Mouse (Mus musculus) cerebellum, adult 2 months (tissue): ENCODE data around the gene Olfr1102.

ENCODE experiments used
- CTCF ChIP-seq: fragments of 200-500 bp; IDR thresholded peaks from 2 replicates; pipeline ENCODE4 v1.5.1; 2011; ENCODE audit warnings: low read depth, mild to moderate bottlenecking, control low read depth, low read length, moderate library complexity, borderline replicate concordance; ENCODE audit not compliant: insufficient read depth
- POLR2A ChIP-seq: fragments of 200-500 bp; IDR thresholded peaks from 2 replicates; pipeline ENCODE4 v1.6.1; 2011; ENCODE audit warnings: low read length, control low read depth, borderline replicate concordance; ENCODE audit not compliant: insufficient read depth

GRCm38 (mm10) chr2:86998098-86998497 is at the start of gene Olfr1102:
- TF ChIP-seq POLR2A (no peak), CTCF (no peak)
